Mouse (Mus musculus): ENCODE results near the gene Pgbd5.

DNA sequence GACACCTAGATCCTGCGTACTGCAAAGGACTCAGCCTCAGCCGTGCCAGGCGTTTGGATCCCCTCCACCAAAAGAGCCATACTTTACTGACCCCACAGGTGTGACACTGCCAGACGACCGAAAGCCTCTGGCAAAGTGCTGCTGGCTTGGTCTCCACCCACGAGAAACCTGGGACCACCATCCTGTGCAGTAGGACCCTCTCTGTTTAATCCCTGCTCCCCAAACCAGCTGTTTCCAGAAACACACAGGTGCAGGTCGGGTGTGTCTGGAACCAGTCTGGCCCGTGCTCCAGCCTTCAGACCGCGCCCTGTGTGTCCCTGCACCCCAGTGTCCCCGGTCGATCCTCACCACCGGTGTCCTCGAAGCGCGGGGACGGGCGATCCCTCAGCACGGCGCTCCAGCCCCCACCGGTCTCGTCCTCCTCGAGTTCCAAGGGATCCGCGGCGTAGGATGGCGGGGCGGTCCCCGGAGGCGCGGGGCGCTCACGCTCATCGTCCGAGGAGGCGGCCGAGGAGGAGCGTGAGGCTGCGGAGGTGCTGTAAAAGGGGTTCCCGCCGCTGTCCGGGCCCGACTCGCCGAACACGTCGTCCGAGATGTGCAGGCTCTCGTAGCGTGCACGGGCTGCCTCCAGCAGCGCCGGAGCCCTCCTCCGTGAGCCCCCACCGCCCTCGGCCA, 5.9 kb downstream of the Pgbd5 start:
- no peak for TF ChIP-seq POLR2A (IDR thresholded peaks at IDR 0.05; ENCODE audit: control insufficient read depth, extremely low read depth, insufficient read depth, low read length, poor library complexity)
- TF ChIP-seq CTCF (IDR thresholded peaks at IDR 0.05; ENCODE audit: borderline replicate concordance, control insufficient read depth, extremely low read depth, insufficient read depth, low read length, poor library complexity): no peak

Data from thymus, adult 2 months (tissue).